Mouse (Mus musculus) lung, adult 2 months (tissue): ENCODE results near the gene Gm10337.

Experiments used
- CTCF ChIP-seq: fragments of 200-500 bp; IDR thresholded peaks from 2 replicates; pipeline ENCODE4 v1.5.1; 2011; ENCODE audit warnings: mild to moderate bottlenecking, low read length, control low read depth; ENCODE audit not compliant: insufficient read depth
- POLR2A ChIP-seq: fragments of 200-500 bp; IDR thresholded peaks from 2 replicates; pipeline ENCODE4 v1.6.1; 2011; ENCODE audit warnings: low read depth, mild to moderate bottlenecking, control low read depth, low read length, borderline replicate concordance; ENCODE audit errors: extremely low read depth

GRCm38 (mm10) chr15:102505073-102505769 is 1.7 kb downstream of the Gm10337 start:
- TF ChIP-seq POLR2A (no peak), CTCF (no peak)
